Mouse (Mus musculus): ENCODE measurements around the gene Ngf.
A peak's percentile ranks its signal among the peaks of the same experiment; 100 is the strongest.

Gene Ngf

DNA sequence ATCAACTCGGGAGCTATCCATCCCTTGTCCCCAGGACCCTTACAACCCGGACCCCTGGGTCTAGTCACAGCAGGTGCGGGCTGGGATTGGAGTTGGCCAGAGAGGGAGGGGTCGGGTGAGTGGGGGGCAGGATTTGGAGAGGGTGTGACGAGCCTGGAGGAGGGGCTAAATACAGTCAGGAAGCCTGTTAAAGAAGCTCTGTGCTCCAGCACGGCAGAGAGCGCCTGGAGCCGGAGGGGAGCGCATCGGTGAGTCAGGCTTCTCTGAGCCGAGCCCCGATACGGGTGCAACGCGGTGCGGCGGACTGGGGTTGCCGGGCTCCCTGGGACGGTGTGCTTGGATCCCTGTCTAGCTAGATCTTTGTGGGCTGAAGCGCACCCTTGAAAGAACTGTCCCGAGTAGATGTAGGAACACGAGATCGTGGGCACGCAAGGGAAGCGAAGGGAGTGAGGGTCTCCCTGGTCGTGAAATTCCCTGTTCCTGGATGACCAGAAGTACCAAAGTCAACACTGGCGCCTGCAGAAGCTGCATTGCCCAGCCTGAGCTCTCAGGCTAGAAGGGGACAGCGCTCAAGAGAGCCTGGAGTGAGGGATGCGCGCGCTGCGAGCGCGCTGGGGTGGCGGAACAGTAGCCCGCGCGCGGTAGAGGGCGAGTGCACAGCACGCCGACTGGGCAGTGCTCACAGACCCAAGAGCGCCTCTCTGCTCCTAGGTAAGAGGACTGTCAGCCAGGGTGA is at the start of gene Ngf:
Gene Ngf (plus strand): TSS at position 207 of the 736 bp plus-strand sequence.
- no peak for DNase-seq (ENCODE audit: low spot score in 2 of 2)

GRCm38 (mm10) chr3:102445567-102445966 is 24.2 kb upstream of the Ngf start:
- no peak for DNase-seq (ENCODE audit: low spot score in 2 of 2)

- no peak for DNase-seq (ENCODE audit: low spot score in 2 of 2)
These were observed 23.0 kb upstream of the Ngf start for GRCm38 (mm10) chr3:102446691-102447090.

GRCm38 (mm10) chr3:102454566-102454965 is 15.2 kb upstream of the Ngf start:
- no peak for DNase-seq (ENCODE audit: low spot score in 2 of 2)

DNA sequence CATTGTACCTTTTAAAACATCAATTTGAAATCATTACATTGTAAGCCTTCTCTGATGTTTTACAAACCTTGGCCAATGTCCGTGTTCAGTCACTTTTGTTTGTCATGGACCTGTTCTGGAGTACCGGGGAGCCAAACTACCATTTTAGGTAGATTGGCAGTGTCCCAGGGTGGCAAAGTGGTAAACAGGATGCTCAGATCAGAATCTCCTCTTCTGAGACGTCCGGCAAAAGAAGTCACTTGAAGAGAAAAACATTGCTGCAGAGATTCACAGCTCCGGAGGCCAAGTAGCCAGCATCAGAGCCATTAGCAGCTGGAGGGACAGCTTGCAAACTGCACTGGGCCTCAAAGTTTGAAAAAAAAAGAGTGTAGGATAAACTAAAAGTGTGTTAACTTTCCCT is 9.2 kb upstream of the Ngf start:
- no peak for DNase-seq (ENCODE audit: low spot score in 2 of 2)

- DNase-seq (ENCODE audit: low spot score in 2 of 2) = no peak
These were observed 8.7 kb upstream of the Ngf start for GRCm38 (mm10) chr3:102460986-102461385.

DNA sequence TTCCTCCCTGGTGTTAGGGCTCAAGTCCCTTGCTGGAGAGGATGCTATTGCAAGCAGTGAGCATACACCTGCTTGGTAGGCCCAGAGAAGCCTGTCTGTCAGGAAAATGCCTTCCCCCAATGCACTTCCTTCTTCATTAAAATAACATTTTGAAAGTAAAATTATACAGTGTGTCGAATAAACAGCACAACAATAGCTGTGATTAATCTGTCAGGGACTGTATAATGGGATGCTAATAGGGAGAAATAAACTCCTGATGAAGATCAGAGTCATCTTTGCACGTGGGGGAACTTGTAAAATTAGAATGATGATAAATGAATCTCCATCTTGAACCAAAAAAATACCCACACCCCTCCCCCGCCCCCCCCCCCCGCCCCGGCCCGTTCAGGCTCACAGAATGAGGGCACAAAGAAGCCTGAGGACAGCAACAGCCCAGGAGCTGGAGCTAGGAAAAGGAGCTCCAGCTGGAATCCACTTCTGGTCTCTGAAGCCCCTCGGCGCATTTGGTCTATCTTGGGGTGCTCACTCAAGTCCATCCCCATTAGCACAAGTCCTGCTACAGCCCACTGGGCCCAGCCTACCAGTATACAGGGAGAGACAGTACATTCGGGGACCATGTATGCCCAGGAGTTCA is 6.9 kb upstream of the Ngf start:
- DNase-seq (ENCODE audit: low spot score in 2 of 2) = no peak

GRCm38 (mm10) chr3:102463339-102463738 is 6.4 kb upstream of the Ngf start:
- DNase-seq (ENCODE audit: low spot score in 2 of 2) = no peak

GRCm38 (mm10) chr3:102466587-102466986 is 3.1 kb upstream of the Ngf start:
- peak in 1 of 2 experiments; percentile 45 for DNase-seq (ENCODE audit: low spot score in 2 of 2)

DNA sequence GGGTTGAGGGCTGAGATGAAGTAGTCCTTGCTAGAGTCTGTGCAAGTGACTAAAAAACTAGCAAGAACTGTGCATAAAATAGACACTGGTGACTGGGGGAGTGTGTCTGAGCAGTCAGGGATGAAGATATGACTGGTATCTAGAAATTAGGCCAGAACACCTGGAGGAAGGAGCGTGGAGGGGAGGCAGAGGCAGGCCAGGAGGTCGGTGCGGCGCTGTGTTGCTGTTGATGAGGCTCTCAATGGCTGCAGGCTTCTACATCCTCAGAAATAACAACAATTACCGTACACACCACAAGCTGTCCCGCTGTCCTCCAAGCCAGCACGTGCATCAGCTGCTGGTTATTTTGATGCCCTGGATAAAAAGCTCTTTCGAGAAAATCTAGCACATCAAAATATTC is 2.6 kb upstream of the Ngf start:
- DNase-seq (ENCODE audit: low spot score in 2 of 2) = no peak

- no peak for DNase-seq (ENCODE audit: low spot score in 2 of 2)
These were observed 1.5 kb downstream of the Ngf start for GRCm38 (mm10) chr3:102471251-102471650.

DNA sequence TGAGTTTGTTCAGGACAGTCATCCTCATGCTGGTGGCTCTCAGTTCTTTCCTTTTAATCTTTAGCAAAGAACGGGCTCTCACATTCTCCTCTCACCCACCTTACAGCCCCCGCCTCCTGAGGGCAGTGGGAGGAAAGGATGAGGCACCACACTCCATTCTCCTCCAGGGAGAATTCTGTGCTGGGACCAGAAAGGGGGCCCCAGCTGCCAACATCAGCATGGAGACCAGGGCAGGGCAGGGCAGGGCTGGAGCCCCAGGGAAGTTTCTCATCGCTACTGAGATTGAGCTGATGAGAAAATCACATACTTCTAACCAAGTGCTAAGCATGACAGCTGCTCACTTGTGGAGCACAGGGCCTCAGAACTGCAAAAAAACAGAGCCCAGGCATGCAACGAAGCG is 2.1 kb downstream of the Ngf start:
- DNase-seq (ENCODE audit: low spot score in 2 of 2) = no peak

DNA sequence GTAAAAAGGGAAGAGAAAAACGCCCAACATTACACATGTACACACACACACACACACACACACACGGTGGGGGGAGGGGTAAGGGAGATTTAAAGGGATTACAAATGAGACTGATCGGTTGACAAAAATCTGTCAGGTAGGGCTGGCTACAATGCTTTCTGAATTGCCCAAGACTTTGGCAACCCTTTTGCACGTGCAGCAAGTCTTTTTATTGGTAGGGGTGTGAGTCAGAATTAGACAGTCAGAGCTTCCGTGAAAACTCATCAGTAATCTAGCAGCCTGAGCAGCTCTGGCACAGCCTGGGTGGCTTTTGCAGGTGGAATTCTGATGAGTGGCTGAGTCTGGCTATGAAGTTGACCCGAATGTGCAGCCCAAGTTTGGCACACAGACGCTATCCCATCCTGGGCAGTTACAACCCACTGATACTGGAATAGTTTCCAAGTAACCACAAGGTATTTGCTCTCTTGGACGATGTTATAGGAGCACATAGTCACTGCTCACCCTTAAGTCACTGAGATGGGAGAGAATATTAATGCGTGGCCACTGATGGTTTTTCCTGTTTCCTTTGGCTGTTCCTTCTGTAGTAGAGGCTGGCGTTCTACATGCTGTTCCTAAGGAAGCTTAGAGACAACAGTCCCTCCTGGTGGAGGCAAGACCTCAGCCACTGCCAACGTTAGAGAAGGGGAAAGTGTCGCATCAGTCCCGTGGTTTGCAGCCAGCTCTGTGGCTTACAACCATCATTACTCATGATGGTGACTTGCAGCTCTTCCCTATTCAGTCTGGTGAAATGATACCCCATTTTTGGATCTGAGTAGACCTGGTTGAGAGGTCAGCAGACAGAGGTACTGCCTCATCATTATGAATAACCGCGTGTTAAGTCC is 4.8 kb downstream of the Ngf start:
- no peak for DNase-seq (ENCODE audit: low spot score in 2 of 2)

- no peak for DNase-seq (ENCODE audit: low spot score in 2 of 2)
These were observed 8.4 kb downstream of the Ngf start for GRCm38 (mm10) chr3:102477917-102478694.

DNA sequence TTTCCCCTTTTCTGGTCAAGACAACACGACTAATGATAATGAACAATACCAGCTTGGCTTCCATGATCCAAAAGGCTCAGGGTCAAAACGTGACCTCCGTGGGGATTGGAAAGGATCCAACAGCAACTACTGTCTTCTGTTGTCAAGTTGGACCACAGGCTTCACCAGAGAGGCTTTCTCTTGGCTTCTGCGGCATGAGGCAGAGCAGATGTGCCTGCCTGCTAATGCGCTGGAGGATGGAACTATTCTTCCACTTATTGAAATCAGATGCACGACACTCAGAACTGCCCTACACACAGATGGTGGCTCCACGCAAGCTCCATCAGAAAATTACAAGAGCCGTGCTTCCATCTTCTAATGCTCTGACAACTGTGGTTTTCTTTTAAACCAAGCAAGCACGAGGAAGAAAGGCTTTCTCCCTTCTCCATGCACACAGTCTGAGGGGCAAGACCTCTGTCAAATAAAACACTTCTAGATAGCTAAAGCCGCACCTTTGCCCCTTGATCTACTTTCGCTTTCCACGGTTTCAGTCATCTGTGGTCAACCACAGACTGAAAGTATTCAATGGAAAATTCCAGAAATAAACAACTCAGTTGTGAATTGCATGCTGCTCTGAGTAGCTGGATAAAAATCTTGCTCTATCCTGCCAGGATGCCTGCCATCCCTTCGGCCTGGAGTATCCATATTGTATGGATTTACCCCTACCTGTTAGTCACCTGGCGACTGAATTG is 20.8 kb downstream of the Ngf start:
- no peak for DNase-seq (ENCODE audit: low spot score in 2 of 2)

GRCm38 (mm10) chr3:102498113-102498512 is 28.4 kb downstream of the Ngf start:
- DNase-seq (ENCODE audit: low spot score in 2 of 2) = no peak

- DNase-seq (ENCODE audit: low spot score in 2 of 2) = no peak
These were observed 29.2 kb downstream of the Ngf start for GRCm38 (mm10) chr3:102498931-102499330.

DNA sequence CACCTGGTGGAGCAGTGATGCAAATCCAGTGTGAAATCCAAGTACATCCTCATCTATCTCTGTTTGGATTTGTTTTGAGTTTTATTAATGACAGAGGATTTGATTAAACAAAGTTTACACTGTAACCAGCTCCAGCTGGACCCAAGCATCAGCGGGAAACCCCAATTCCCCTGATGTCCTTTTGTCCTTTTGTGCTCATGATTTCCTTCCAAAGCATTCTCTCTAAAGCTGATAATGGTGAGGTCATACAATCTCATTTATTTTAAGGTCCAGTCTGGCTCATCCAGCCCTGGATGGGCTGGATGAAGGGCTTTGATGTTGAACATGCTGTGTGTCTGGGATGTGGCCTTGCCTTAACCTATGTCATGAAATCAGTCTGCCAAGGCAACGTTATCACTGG is 30.3 kb downstream of the Ngf start:
- no peak for DNase-seq (ENCODE audit: low spot score in 2 of 2)

DNA sequence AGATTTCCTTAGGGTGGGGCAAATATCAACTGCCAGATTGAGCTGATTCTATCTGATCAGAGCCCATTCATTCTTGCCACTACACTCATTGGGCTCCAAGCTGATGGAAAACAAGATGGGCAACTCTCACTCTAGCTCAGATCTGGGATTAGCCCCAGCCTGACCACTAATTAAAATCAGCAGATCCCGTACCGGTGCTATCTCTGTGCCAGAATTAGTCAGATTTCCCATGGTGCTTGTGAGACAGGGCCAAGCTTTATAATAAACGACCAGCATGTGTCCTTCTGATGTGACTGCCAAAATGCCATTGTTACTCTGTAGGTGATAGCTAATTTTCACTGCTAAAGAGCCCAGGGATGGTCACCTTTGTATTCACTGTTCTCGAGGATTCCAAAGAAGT is 31.5 kb downstream of the Ngf start:
- no peak for DNase-seq (ENCODE audit: low spot score in 2 of 2)

GRCm38 (mm10) chr3:102505129-102505528 is 35.4 kb downstream of the Ngf start:
- DNase-seq (ENCODE audit: low spot score in 2 of 2) = no peak

- no peak for DNase-seq (ENCODE audit: low spot score in 2 of 2)
These were observed 36.3 kb downstream of the Ngf start for GRCm38 (mm10) chr3:102506061-102506460.
